Mouse (Mus musculus) forebrain, embryonic 14.5 days (tissue): Measurements from ENCODE around the gene Ephb1. TPM values are rescaled to one million over a fixed set of nuclear protein-coding genes. Genes with fewer than 3 reads are reported as not detected.
A peak's percentile ranks its signal among the peaks of the same experiment; 100 is the strongest.

Source experiments
- ATAC-seq: fragments of 200-750 bp; cut with Nextera tagmentation; 2 replicates; pipeline ENCODE4 v1.8.0; 2017; ENCODE audit warnings: mild to moderate bottlenecking, moderate library complexity
- DNase-seq: peaks from one replicate; pipeline ENCODE4 v3.0.0-alpha.2; 2015; ENCODE audit warnings: low spot score
- H3K27ac ChIP-seq: fragments of 300-500 bp; sonication (generic); 2 replicates; pipeline ENCODE4 v1.5.1; 2014; ENCODE audit warnings: low read depth, mild to moderate bottlenecking, control low read depth, low read length, moderate library complexity
- H3K27me3 ChIP-seq: fragments of 300-500 bp; sonication (generic); replicated peaks from 2 replicates; pipeline ENCODE4 v1.6.1; 2014; ENCODE audit warnings: low read length, control low read depth, mixed read lengths; ENCODE audit not compliant: control insufficient read depth, insufficient read depth
- H3K36me3 ChIP-seq: fragments of 300-500 bp; sonication (generic); 2 replicates; pipeline ENCODE4 v1.6.1; 2014; ENCODE audit warnings: low read length, control low read depth; ENCODE audit not compliant: control insufficient read depth, insufficient read depth
- H3K4me1 ChIP-seq: fragments of 300-500 bp; sonication (generic); 2 replicates; pipeline ENCODE4 v1.6.1; 2014; ENCODE audit warnings: antibody characterized with exemption, low read length, control low read depth; ENCODE audit not compliant: control insufficient read depth, insufficient read depth
- H3K4me2 ChIP-seq: fragments of 300-500 bp; sonication (generic); 2 replicates; pipeline ENCODE4 v1.6.1; 2014; ENCODE audit warnings: mild to moderate bottlenecking, control low read depth, low read length
- H3K4me3 ChIP-seq: fragments of 300-500 bp; sonication (generic); 2 replicates; pipeline ENCODE4 v1.5.1; 2014; ENCODE audit warnings: low read depth, low read length, control low read depth
- H3K9ac ChIP-seq: fragments of 300-500 bp; sonication (generic); 2 replicates; pipeline ENCODE4 v1.6.1; 2014; ENCODE audit warnings: mild to moderate bottlenecking, low read length, control low read depth, moderate library complexity
- H3K9me3 ChIP-seq: fragments of 300-500 bp; sonication (generic); replicated peaks from 2 replicates; pipeline ENCODE4 v1.6.1; 2016; ENCODE audit warnings: low read length, control low read depth, mixed read lengths; ENCODE audit not compliant: control insufficient read depth
- WGBS: fragments of 180-500 bp; shearing (Covaris S2); extraction: QIAGEN DNeasy Blood & Tissue Kit; methylation state at CpG from one replicate; pipeline ENCODE4 v1.1.7; 2014; 5-methylcytosine and 5-hydroxymethylcytosine counted together
- polyA plus RNA-seq: library from polyadenylated mRNA; unstranded; fragments of >200 nt; fragmentation: Nextera tagmentation; extraction: Ambion mirVana; gene quantifications from 2 replicates; pipeline ENCODE4 v1.2.1, GENCODE M21; 2014

Gene Ephb1
- polyA plus RNA-seq, 1 experiment from 2014 or later, result 27.8 TPM

GRCm38 (mm10) chr9:102231248-102231647, 123.2 kb downstream of the Ephb1 start:
- Histone ChIP-seq H3K36me3 (no peaks in the 10 kb centered on the region), H3K9me3 (no peaks in the 10 kb centered on the region), H3K4me3 (no peak overlapping the region), H3K4me2 (no peak overlapping the region), H3K9ac (no peak overlapping the region), H3K27ac (no peak overlapping the region), H3K27me3 (no peaks in the 10 kb centered on the region), H3K4me1 (peaks cover 22% of the 10 kb centered on the region)
- DNase-seq (peak; percentile 88), ATAC-seq (peak; percentile 76)
- WGBS, result 39% methylated on average over 6 of the region's 6 CpGs

DNA sequence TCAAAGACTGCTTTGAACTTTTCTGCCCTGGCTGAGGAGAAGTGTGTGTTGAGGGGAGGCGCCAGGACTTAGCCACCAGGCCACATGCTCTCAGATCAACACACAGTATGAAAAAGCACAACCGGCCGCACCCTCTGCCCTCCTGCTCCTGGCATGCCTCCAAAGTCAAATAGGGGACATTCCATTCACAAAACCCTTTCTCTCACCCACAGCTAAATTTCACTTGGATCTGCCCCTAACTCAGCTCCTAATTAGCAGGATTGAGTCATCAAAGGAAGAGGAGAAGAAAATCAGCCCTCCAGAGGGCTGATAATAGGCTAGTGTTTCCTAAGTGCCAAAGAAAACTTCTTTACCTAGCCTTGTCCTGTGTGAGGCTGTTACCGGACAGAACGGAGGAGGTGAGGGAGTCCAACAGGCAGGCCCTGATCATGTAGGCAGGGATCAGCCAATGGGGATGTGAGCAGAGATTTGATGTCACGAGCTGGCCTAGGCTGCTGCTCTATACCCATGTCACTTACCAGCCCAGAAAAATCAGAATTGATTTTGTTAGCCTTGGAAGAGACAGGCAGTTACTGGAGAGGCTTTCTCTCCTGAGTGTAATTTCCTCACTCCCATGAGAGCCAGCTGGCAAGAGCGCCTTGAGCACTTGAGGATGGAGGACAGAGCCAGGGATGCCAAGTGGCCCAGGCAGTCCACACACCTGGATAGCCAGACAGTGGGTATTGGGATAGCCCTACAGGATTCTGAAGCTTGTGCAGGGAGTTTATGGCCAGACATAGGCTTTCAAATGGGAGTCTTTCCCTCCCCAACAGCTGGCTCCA, 137.5 kb downstream of the Ephb1 start:
- Histone ChIP-seq H3K9me3 (no peaks in the 10 kb centered on the region), H3K4me3 (no peak overlapping the region), H3K27me3 (0 out of 2 replicates have a peak, but pooled peaks cover 2% of the 10 kb centered on the region), H3K4me2 (no peak overlapping the region), H3K27ac (peak overlapping the region; percentile 17; the same call in 1 of the 2 replicates), H3K9ac (no peak overlapping the region), H3K4me1 (peaks cover 28% of the 10 kb centered on the region), H3K36me3 (no peaks in the 10 kb centered on the region; the same call in 1 of the 2 replicates)
- ATAC-seq, result peak; percentile 21; the same call in 1 of the 2 replicates
- 17% methylated on average over 7 of the region's 7 CpGs for WGBS
- peak; percentile 58 for DNase-seq

DNA sequence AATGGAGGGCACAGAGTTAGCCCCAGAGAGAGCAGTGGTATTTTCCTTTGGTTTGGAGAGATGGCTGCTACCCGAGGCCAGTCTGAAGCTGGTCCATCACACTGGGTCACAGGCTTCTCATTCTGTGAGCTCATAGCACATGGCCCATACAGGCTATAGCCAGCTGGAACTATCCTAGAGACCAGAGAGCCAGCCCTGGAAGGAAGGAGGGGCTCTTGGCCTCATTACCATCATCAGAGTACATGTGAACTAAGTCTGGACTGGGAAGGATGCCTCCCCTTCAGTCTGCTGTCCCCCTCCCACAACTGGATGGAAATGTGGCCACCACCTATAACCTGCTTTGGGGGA, 142.5 kb downstream of the Ephb1 start:
- peak overlapping the region; percentile 13; the same call in 1 of the 2 replicates for H3K9ac ChIP-seq
- H3K4me2 ChIP-seq, result no peak overlapping the region
- H3K4me1 ChIP-seq, result peaks cover 41% of the 10 kb centered on the region

DNA sequence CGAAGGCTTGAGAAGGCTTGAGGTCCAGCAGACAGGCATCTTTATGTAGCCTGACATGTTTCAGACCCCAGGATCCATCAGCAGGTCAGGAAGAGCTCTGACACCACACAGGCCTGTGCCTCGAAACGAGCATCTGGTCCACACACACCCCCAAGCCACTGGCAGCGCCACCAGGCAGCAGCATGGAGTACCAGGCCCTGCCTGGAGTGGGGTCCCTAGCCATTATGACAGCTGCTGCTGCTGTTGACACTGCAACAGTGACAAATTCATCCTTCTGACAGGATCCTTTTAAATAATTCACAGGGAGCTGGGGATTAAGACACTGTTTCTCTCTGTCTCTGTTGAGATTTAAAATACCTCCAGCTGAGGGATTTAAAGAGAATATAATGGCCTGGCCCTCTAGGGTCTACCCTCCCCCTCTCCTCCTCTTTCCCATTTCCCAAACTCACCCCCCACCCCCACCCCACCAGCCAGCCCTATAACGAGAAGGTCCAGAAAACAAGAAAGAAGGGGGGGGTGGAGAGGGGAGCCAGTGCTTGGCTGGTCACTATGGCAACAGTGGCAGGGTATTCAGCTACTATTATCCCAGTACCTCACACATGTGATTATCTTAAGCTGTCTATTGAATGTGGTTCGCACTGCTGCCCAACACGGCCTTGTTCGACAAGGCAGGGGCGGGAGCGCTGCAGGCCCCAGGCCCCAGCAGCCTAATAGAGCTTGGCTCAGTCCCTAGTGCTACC, 143.0 kb downstream of the Ephb1 start:
- peak overlapping the region; percentile 13; the same call in 1 of the 2 replicates for H3K9ac ChIP-seq
- peak; percentile 97 for DNase-seq
- no peak overlapping the region for H3K4me3 ChIP-seq
- H3K9me3 ChIP-seq, result no peaks in the 10 kb centered on the region
- peaks cover 36% of the 10 kb centered on the region for H3K4me1 ChIP-seq
- peak; percentile 96 for ATAC-seq
- no peaks in the 10 kb centered on the region for H3K27me3 ChIP-seq
- 2% methylated on average over 9 of the region's 10 CpGs for WGBS
- peak overlapping the region; percentile 81 for H3K27ac ChIP-seq
- no peaks in the 10 kb centered on the region for H3K36me3 ChIP-seq
- H3K4me2 ChIP-seq, result no peak overlapping the region

More for the DNA sequence above, 142.5 kb downstream of the Ephb1 start:
- 0% methylated on average over 1 of the region's 1 CpGs for WGBS
- Histone ChIP-seq H3K36me3 (no peaks in the 10 kb centered on the region), H3K27ac (peak overlapping the region; percentile 81), H3K4me3 (no peak overlapping the region), H3K27me3 (no peaks in the 10 kb centered on the region), H3K9me3 (no peaks in the 10 kb centered on the region)
- ATAC-seq (no peak; the same call in 1 of the 2 replicates), DNase-seq (no peak)

- no peaks in the 10 kb centered on the region for H3K9me3 ChIP-seq
- no peaks in the 10 kb centered on the region for H3K36me3 ChIP-seq
- 73% methylated on average over 3 of the region's 3 CpGs for WGBS
- DNase-seq (no peak), ATAC-seq (no peak)
- H3K4me3 ChIP-seq, result no peak overlapping the region
- peaks cover 1% of the 10 kb centered on the region; the same call in 1 of the 2 replicates for H3K4me1 ChIP-seq
- H3K4me2 ChIP-seq, result no peak overlapping the region
- H3K9ac ChIP-seq, result no peak overlapping the region
- no peak overlapping the region for H3K27ac ChIP-seq
- H3K27me3 ChIP-seq, result no peaks in the 10 kb centered on the region
Measured at GRCm38 (mm10) chr9:102205518-102205917, 149.0 kb downstream of the Ephb1 start.

DNA sequence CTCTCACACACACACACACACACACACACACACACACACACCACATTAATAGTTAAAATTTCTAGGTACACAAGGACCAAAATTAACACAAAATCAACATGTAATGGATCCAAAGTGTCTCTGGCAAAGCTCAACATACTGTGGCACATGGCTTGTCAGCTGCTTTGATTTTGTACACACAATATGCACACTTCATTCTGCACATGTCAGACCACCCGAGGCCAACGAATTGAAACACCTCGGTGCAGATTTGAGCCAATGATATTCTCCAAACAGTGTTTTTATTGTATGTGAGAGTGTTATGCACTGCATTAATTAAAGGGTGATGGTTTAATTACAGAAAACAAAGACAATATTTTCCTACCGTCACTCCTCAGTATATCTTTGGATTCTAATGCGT, 152.6 kb downstream of the Ephb1 start:
- DNase-seq (peak; percentile 68), ATAC-seq (peak; percentile 44; the same call in 1 of the 2 replicates)
- H3K27me3 ChIP-seq, result peaks cover 3% of the 10 kb centered on the region; the same call in 1 of the 2 replicates
- no peak overlapping the region for H3K9ac ChIP-seq
- H3K4me3 ChIP-seq, result no peak overlapping the region
- H3K27ac ChIP-seq, result no peak overlapping the region
- no peak overlapping the region for H3K4me2 ChIP-seq
- no peaks in the 10 kb centered on the region for H3K36me3 ChIP-seq
- H3K4me1 ChIP-seq, result peaks cover 10% of the 10 kb centered on the region; the same call in 1 of the 2 replicates
- WGBS, result 40% methylated on average over 5 of the region's 5 CpGs
- no peaks in the 10 kb centered on the region for H3K9me3 ChIP-seq

DNA sequence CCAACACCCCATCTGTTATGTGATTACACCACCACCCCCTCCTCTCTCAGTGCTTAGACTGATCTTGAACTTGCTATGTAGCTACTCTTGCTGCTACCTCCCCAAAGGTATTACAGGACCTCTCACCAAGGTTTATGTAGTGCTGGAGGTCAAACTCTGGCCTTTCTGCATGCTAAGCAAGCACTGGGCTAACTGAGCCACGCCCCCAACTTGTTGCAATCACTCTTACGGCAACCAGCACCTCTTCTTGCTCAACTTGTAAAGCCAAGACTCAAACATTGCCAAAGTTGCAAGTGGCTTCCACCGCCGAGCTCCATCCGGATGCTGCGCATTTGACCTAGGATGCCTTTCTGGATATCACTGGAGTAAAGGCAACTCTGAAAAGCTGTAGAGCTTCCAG, 157.6 kb downstream of the Ephb1 start:
- H3K4me1 ChIP-seq, result peaks cover 37% of the 10 kb centered on the region
- no peak overlapping the region for H3K9ac ChIP-seq
- ATAC-seq (no peak), DNase-seq (no peak)
- H3K4me3 ChIP-seq, result no peak overlapping the region
- no peak overlapping the region for H3K27ac ChIP-seq
- peaks cover 6% of the 10 kb centered on the region; the same call in 1 of the 2 replicates for H3K27me3 ChIP-seq
- no peaks in the 10 kb centered on the region for H3K9me3 ChIP-seq
- no peak overlapping the region for H3K4me2 ChIP-seq
- 93% methylated on average over 6 of the region's 6 CpGs for WGBS
- H3K36me3 ChIP-seq, result no peaks in the 10 kb centered on the region; the same call in 1 of the 2 replicates

DNA sequence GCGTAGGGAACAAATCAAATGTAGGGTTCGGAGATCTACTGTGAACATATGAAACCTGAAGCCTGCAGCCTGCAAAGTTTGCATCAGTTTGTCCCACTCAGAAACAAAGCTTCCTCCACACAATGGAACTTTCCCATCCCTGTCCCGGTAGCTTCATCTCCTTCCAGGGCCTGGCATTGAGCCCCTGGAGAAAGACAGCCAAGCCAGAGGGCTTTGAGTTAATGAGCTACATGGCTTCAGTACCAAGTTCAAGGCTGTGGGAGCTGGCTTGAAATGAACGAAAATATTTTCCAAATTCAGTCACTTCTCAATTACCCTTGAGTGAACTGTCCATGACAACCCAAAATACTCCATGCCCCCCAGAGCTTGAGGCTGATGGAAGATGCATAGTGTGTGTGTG, 160.4 kb downstream of the Ephb1 start:
- peak; percentile 74 for DNase-seq
- Histone ChIP-seq H3K36me3 (no peaks in the 10 kb centered on the region; the same call in 1 of the 2 replicates), H3K9me3 (no peaks in the 10 kb centered on the region), H3K4me1 (peaks cover 46% of the 10 kb centered on the region), H3K27me3 (peaks cover 9% of the 10 kb centered on the region; the same call in 1 of the 2 replicates), H3K9ac (no peak overlapping the region), H3K4me2 (peak overlapping the region; percentile 16; the same call in 1 of the 2 replicates), H3K4me3 (no peak overlapping the region), H3K27ac (peak overlapping the region; percentile 78)
- ATAC-seq, result 0 out of 2 replicates have a peak, but pooled peaks have one; percentile 8
- WGBS, result 37% methylated on average over 4 of the region's 4 CpGs
